16 mouse cellular contexts compared by ENCODE assay signal in the genomic region with DNA sequence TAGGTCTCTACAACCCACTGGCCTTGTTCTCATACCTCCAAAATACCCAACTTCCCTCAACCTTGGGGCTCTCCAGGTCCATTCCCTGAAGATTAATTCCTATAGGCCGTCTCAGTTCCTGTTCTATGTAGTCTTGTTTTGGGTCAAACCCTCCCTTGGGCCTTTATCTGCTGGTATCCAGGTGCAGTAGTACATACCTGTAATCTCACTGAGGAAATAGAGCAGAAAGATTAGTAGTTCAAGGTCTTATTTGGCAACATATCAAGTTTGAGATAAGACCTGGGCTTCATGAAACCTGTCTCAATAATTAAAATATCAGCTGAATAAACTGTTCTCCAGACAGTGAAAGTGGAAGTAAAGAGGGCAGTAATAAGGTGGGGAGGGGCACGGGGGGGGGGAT. TPM values are rescaled to one million over a fixed set of nuclear protein-coding genes. Genes with fewer than 3 reads are reported as not detected.
DNase-seq lines count a peak whose midpoint lies in the region; ATAC-seq and TF ChIP-seq lines count a peak whose summit lies in the region.
"Had no signal": no experiment of that assay in that cellular context is flagged by ENCODE, and none has a peak within 500 bp of the region (broad histone marks: within the 10 kb centered on the region; RNA-seq: fewer than 3 reads in every experiment).

No protein-coding gene starts in this region.

- H3K36me3 ChIP-seq in heart, embryonic 11.5 days (ENCODE audit: control insufficient read depth, insufficient read depth, low read length), result no peaks in the 10 kb centered on the region
- H3K36me3 ChIP-seq in kidney, postnatal 0 days (ENCODE audit: insufficient read depth, low read length), result no peaks in the 10 kb centered on the region
- H3K36me3 ChIP-seq in limb, embryonic 10.5 days, result no peaks in the 10 kb centered on the region

- H3K9ac ChIP-seq in heart, embryonic 11.5 days (ENCODE audit: low read depth, low read length), result no peak overlapping the region
- no peak overlapping the region for H3K9ac ChIP-seq in kidney, postnatal 0 days (ENCODE audit: low read depth, low read length)

- H3K27ac ChIP-seq in heart, embryonic 11.5 days (ENCODE audit: low read depth, low read length), result peak overlapping the region; percentile 4; the same call in 1 of the 2 replicates
- H3K27ac ChIP-seq in kidney, postnatal 0 days, result peak overlapping the region; percentile 51
- H3K27ac ChIP-seq in limb, embryonic 10.5 days, result peak overlapping the region; percentile 68; the same call in 1 of the 2 replicates

- H3K4me1 ChIP-seq in heart, embryonic 11.5 days (ENCODE audit: control insufficient read depth, insufficient read depth, low read length), result peaks cover 19% of the 10 kb centered on the region
- peaks cover 26% of the 10 kb centered on the region for H3K4me1 ChIP-seq in kidney, postnatal 0 days (replicated peaks; ENCODE audit: insufficient read depth, low read length)
- H3K4me1 ChIP-seq in limb, embryonic 10.5 days, result peaks cover 39% of the 10 kb centered on the region

- WGBS in heart, embryonic 11.5 days (ENCODE audit: insufficient replicate concordance), result 47% methylated on average over 2 of the region's 2 CpGs
- WGBS in kidney, postnatal 0 days, result 51% methylated on average over 2 of the region's 2 CpGs
- 59% methylated on average over 2 of the region's 2 CpGs for WGBS in limb, embryonic 10.5 days

- peak overlapping the region; percentile 43; the same call in 1 of the 2 replicates for H3K4me2 ChIP-seq in heart, embryonic 11.5 days
- H3K4me2 ChIP-seq in kidney, postnatal 0 days (ENCODE audit: low read length), result peak overlapping the region; percentile 13; the same call in 1 of the 2 replicates

- no peak for DNase-seq in heart, postnatal 4 days
- DNase-seq in kidney, postnatal 0 days (ENCODE audit: low spot score), result no peak
- no peak for DNase-seq in kidney, postnatal 4 days
- DNase-seq in B cell, adult 2 months, result peak; percentile 13 to 23
- DNase-seq in limb, embryonic 10.5 days (ENCODE audit: low spot score), result no peak
- no peak for DNase-seq in left cerebral cortex, adult 9 months (ENCODE audit: low spot score in 2 of 2)
- DNase-seq in thymus, postnatal 25 days, result no peak
- DNase-seq: right cerebral cortex, postnatal 25 days had no signal

- no peak overlapping the region for H3K4me3 ChIP-seq in heart, embryonic 11.5 days (ENCODE audit: low read depth, low read length)
- H3K4me3 ChIP-seq in kidney, postnatal 0 days (replicated peaks; ENCODE audit: low read depth, low read length), result no peak overlapping the region
- no peak overlapping the region for H3K4me3 ChIP-seq in limb, embryonic 10.5 days
- H3K4me3 ChIP-seq: layer of hippocampus, adult 2 months had no signal

- no peak for ATAC-seq in heart, embryonic 11.5 days (replicated peaks; ENCODE audit: insufficient number of reproducible peaks, low FRiP score, low TSS enrichment)
- no peak for ATAC-seq in kidney, postnatal 0 days (replicated peaks; ENCODE audit: low FRiP score, low read depth)

- no peaks in the 10 kb centered on the region for H3K9me3 ChIP-seq in heart, embryonic 11.5 days (replicated peaks; ENCODE audit: control insufficient read depth, low read length)
- H3K9me3 ChIP-seq in kidney, postnatal 0 days (replicated peaks; ENCODE audit: low read length), result no peaks in the 10 kb centered on the region
- H3K9me3 ChIP-seq in limb, embryonic 10.5 days (replicated peaks), result no peaks in the 10 kb centered on the region

- TF ChIP-seq CTCF in kidney, postnatal 0 days (IDR thresholded peaks at IDR 0.05; ENCODE audit: low read depth), result no peak

- H3K27me3 ChIP-seq in heart, embryonic 11.5 days (ENCODE audit: control insufficient read depth, insufficient read depth, low read length), result no peaks in the 10 kb centered on the region
- no peaks in the 10 kb centered on the region for H3K27me3 ChIP-seq in kidney, postnatal 0 days (ENCODE audit: insufficient read depth, low read length)
- H3K27me3 ChIP-seq in limb, embryonic 10.5 days (ENCODE audit: low read depth, poor library complexity, severe bottlenecking), result no peaks in the 10 kb centered on the region

RNA-seq across cellular contexts. Expression of gene Abhd16b, which starts 9.9 kb away (rescaled TPM):
- polyA plus RNA-seq in heart, embryonic 11.5 days (2014; fragmentation: Nextera tagmentation; extraction: Ambion mirVana), result 0.43 and 0.65 TPM in 2 replicates
- total RNA-seq in heart, postnatal 4 days (2021), result not detected
- 0.12 and 0.17 TPM in 2 replicates for polyA plus RNA-seq in kidney, postnatal 0 days (2015; fragmentation: Nextera tagmentation; extraction: Ambion mirVana)
- polyA plus RNA-seq in limb, embryonic 10.5 days (2016; fragmentation: Nextera tagmentation; extraction: Ambion mirVana), result 0.08 and 0.21 TPM in 2 replicates
- total RNA-seq: layer of hippocampus, adult 2 months; left cerebral cortex, postnatal 36 days; monocyte, adult 5-6 weeks had no signal
- polyA plus RNA-seq: cerebellum, adult 2 months; frontal cortex, adult 2 months; inflammation-experienced regulatory T-cells, adult 6 months; urinary bladder, adult 2 months had no signal

RNA-seq across cellular contexts. Expression of gene Tpd52l2, which starts 13.8 kb away (rescaled TPM):
- 119 and 128 TPM in 2 replicates for polyA plus RNA-seq in heart, embryonic 11.5 days (2014; fragmentation: Nextera tagmentation; extraction: Ambion mirVana)
- total RNA-seq in heart, postnatal 4 days (2021), result 10 to 100 TPM; 65.9 to 72.7 TPM
- 140 and 144 TPM in 2 replicates for polyA plus RNA-seq in kidney, postnatal 0 days (2015; fragmentation: Nextera tagmentation; extraction: Ambion mirVana)
- polyA plus RNA-seq in limb, embryonic 10.5 days (2016; fragmentation: Nextera tagmentation; extraction: Ambion mirVana), result 176 and 185 TPM in 2 replicates

RNA-seq across cellular contexts. Expression of gene Zbtb46, which starts 23.9 kb away (rescaled TPM):
- polyA plus RNA-seq in heart, embryonic 11.5 days (2014; fragmentation: Nextera tagmentation; extraction: Ambion mirVana), result 10.3 and 10.5 TPM in 2 replicates
- total RNA-seq in heart, postnatal 4 days (2021), result 10 to 100 TPM; 14.9 to 16.5 TPM
- polyA plus RNA-seq in kidney, postnatal 0 days (2015; fragmentation: Nextera tagmentation; extraction: Ambion mirVana), result 15.6 and 17.8 TPM in 2 replicates
- polyA plus RNA-seq in limb, embryonic 10.5 days (2016; fragmentation: Nextera tagmentation; extraction: Ambion mirVana), result 17.5 and 17.7 TPM in 2 replicates

RNA-seq across cellular contexts. Expression of gene Dnajc5, which starts 37.2 kb away (rescaled TPM):
- polyA plus RNA-seq in heart, embryonic 11.5 days (2014; fragmentation: Nextera tagmentation; extraction: Ambion mirVana), result 69.0 and 76.1 TPM in 2 replicates
- total RNA-seq in heart, postnatal 4 days (2021), result 100 to 1,000 TPM; 111 to 119 TPM
- polyA plus RNA-seq in kidney, postnatal 0 days (2015; fragmentation: Nextera tagmentation; extraction: Ambion mirVana), result 70.5 and 79.5 TPM in 2 replicates
- 86.6 and 97.6 TPM in 2 replicates for polyA plus RNA-seq in limb, embryonic 10.5 days (2016; fragmentation: Nextera tagmentation; extraction: Ambion mirVana)

Comparison
In these comparisons a context has a peak if more than half of its experiments do, and no peak if none do; other contexts are left out.
1. H3K27ac ChIP-seq: peak in every context shown above with its lines; median percentile 68 in limb, embryonic 10.5 days; 51 in kidney, postnatal 0 days; 4 in heart, embryonic 11.5 days.
2. DNase-seq: peak in B cell, adult 2 months (2 of 2); none in heart, postnatal 4 days (single experiment), kidney, postnatal 0 days (single experiment), kidney, postnatal 4 days (0 of 2), limb, embryonic 10.5 days (single experiment), left cerebral cortex, adult 9 months (0 of 2) and thymus, postnatal 25 days (single experiment).